Mouse (Mus musculus) mesoderm, embryonic 11.5 days (tissue): ENCODE data around the gene Ren1.
A peak's percentile ranks its signal among the peaks of the same experiment; 100 is the strongest.

Experiments used
- DNase-seq: peaks from one replicate; pipeline ENCODE4 v3.0.0-alpha.2; 2012; ENCODE audit warnings: low read depth, low spot score

Ren1 gene

GRCm38 (mm10) chr1:133408880-133409516 lies 58.7 kb downstream of the Ren1 start:
- peak; percentile 83 for DNase-seq

- DNase-seq, result no peak
Measured at GRCm38 (mm10) chr1:133409786-133410185, 59.5 kb downstream of the Ren1 start.
